Mouse (Mus musculus): ENCODE results near the gene Rad51b.

GRCm38 (mm10) chr12:79433724-79434442 lies 136.8 kb downstream of the Rad51b start:
- TF ChIP-seq CTCF (conservative IDR thresholded peaks at IDR 0.05; ENCODE audit: low read length) (no peak), NANOG (IDR thresholded peaks at IDR 0.05; ENCODE audit: borderline replicate concordance, low read length) (no peak)

Data from E14TG2a.4 (cell line).